Mouse (Mus musculus): ENCODE measurements at regions not wholly inside any gene's neighbourhood (a gene's known extent, or its start where the extent isn't known, plus 50 kb on each side); places are given as distances from the start of the nearest gene placed in this dataset.

DNA sequence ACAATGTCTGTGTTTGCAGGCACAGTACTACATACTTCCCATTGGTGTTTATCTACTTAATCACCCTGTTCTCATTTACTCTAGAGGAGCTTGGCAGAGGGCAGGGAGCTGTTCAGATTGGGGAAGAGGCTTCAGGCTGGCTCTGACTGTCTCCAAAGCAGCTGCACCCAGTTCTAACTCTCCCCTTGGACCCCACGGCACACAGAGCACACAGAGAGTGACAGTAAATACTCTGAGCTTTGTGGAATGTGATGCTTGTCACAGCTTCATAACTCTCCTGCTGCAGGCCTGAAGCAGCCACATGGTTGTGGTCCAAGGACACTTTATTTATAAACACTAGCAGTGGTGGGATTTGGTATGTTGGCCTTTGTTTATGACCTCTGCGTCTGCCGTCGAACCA, 85.4 kb upstream of the Stx16 start:
- TF ChIP-seq POLR2A (IDR thresholded peaks at IDR 0.05; ENCODE audit: extremely low read depth, insufficient read depth, low read length): no peak
- no peak for TF ChIP-seq CTCF (IDR thresholded peaks at IDR 0.05; ENCODE audit: low read depth, low read length)
